Mouse (Mus musculus): Measurements from ENCODE around the gene Cldn7. TPM values are rescaled to one million over a fixed set of nuclear protein-coding genes. Genes with fewer than 3 reads are reported as not detected.

Cldn7 gene
- total and polyA plus RNA-seq, 2 experiments from 2014 or later: 0.57 TPM; not detected in 1

DNA sequence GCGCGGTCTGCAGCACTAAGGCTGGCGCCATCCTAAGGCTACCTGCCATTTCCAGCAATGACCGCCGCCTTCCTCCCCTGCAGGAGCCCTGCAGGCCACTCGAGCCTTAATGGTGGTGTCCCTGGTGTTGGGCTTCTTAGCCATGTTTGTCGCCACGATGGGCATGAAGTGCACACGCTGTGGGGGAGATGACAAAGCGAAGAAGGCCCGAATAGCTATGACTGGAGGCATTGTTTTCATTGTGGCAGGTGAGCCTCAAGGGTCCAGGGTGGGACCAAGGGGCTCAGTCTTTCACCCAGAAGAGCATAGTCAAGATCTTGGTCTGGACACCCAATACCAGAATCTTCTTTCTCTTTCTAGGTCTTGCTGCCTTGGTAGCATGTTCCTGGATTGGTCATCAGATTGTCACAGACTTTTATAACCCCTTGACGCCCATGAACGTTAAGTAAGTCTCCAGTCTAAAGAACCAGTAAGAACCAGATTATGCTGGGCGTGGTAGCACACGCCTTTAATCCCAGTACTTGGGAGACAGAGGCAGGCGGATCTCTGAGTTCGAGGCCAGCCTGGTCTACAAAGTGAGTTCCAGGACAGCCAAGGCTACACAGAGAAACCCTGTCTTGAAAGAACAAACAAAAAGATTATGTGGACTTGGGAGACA is 2.4 kb downstream of the Cldn7 start:
- DNase-seq (ENCODE audit: low spot score): no peak
- H3K36me3 ChIP-seq (ENCODE audit: insufficient read depth, low read length): peaks cover 13% of the 10 kb centered on the region
- H3K4me1 ChIP-seq (ENCODE audit: insufficient read depth, low read length): no peaks in the 10 kb centered on the region
- no peak overlapping the region for H3K27ac ChIP-seq (ENCODE audit: low read depth, low read length)
- TF ChIP-seq CTCF (IDR thresholded peaks at IDR 0.05): no peak
- H3K9ac ChIP-seq (replicated peaks; ENCODE audit: low read length, poor library complexity, severe bottlenecking): 0 out of 2 replicates have a peak overlapping the region, but pooled peaks have one; percentile 29
- H3K4me3 ChIP-seq (ENCODE audit: low read depth, low read length): peak overlapping the region; percentile 23; the same call in 1 of the 2 replicates
- peaks cover 46% of the 10 kb centered on the region for H3K27me3 ChIP-seq (ENCODE audit: insufficient read depth, low read length)
- peak overlapping the region; percentile 36 for H3K4me2 ChIP-seq (ENCODE audit: low read depth, low read length, poor library complexity, severe bottlenecking)
- no peaks in the 10 kb centered on the region for H3K9me3 ChIP-seq (ENCODE audit: low read length)
- WGBS: 42% methylated on average over 17 of the region's 17 CpGs
- no peak for ATAC-seq (ENCODE audit: low FRiP score)

DNA sequence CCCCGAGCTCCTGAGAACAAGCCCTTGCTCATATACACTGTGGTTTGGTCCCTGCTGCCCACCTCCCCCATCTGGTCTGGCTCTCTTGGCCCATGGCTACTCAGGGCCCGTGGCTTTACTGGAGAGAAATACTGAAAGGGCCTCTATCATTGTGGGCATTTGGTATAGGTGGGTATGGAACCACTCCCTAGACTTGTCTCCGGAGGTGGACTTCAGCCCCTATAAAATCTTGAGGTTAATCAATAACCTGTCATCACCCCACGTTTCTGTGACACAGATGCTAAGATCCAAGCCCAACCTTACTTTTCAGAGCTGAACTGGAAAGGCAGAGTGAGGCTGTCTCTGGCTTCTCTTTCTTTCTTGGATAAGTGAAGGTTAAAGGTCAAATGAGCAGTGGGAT is 4.2 kb downstream of the Cldn7 start:
- no peak overlapping the region for H3K4me3 ChIP-seq (ENCODE audit: low read depth, low read length)
- ATAC-seq (ENCODE audit: low FRiP score): no peak
- no peak for DNase-seq (ENCODE audit: low spot score)
- no peak overlapping the region for H3K9ac ChIP-seq (replicated peaks; ENCODE audit: low read length, poor library complexity, severe bottlenecking)
- H3K27me3 ChIP-seq (ENCODE audit: insufficient read depth, low read length): peaks cover 30% of the 10 kb centered on the region
- H3K9me3 ChIP-seq (ENCODE audit: low read length): no peaks in the 10 kb centered on the region
- H3K4me2 ChIP-seq (ENCODE audit: low read depth, low read length, poor library complexity, severe bottlenecking): no peak overlapping the region
- H3K27ac ChIP-seq (ENCODE audit: low read depth, low read length): no peak overlapping the region
- no peaks in the 10 kb centered on the region for H3K4me1 ChIP-seq (ENCODE audit: insufficient read depth, low read length)
- peaks cover 22% of the 10 kb centered on the region for H3K36me3 ChIP-seq (ENCODE audit: insufficient read depth, low read length)
- WGBS: 91% methylated on average over 4 of the region's 4 CpGs
- TF ChIP-seq CTCF (IDR thresholded peaks at IDR 0.05): no peak

DNA sequence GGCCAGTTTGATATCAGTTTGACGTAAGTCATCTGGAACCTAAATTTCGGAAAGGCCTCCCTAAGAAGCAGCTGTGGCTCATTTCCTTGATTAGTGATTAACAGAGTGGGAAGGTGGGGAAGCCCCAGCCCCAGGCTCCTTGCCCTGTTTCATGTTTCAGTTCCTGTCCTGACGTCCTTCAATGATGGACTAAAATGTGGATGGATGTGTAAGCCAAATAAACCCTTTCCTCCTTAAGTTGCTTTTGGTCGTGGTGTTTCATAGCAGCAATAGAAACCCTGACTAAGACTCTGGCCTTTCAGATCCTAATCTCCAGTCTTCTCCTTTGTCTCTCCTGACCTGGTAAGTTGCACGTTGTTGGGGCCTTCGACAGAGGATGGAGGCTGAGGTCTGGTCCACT is 5.6 kb downstream of the Cldn7 start:
- Histone ChIP-seq H3K36me3 (ENCODE audit: insufficient read depth, low read length) (peaks cover 35% of the 10 kb centered on the region), H3K4me1 (ENCODE audit: insufficient read depth, low read length) (no peaks in the 10 kb centered on the region), H3K27me3 (ENCODE audit: insufficient read depth, low read length) (peaks cover 21% of the 10 kb centered on the region), H3K9ac (replicated peaks; ENCODE audit: low read length, poor library complexity, severe bottlenecking) (no peak overlapping the region), H3K4me3 (ENCODE audit: low read depth, low read length) (no peak overlapping the region), H3K9me3 (ENCODE audit: low read length) (no peaks in the 10 kb centered on the region), H3K27ac (ENCODE audit: low read depth, low read length) (no peak overlapping the region), H3K4me2 (ENCODE audit: low read depth, low read length, poor library complexity, severe bottlenecking) (no peak overlapping the region)
- ATAC-seq (ENCODE audit: low FRiP score) (no peak), DNase-seq (ENCODE audit: low spot score) (no peak)
- TF ChIP-seq CTCF (IDR thresholded peaks at IDR 0.05): no peak
- 89% methylated on average over 6 of the region's 6 CpGs for WGBS

DNA sequence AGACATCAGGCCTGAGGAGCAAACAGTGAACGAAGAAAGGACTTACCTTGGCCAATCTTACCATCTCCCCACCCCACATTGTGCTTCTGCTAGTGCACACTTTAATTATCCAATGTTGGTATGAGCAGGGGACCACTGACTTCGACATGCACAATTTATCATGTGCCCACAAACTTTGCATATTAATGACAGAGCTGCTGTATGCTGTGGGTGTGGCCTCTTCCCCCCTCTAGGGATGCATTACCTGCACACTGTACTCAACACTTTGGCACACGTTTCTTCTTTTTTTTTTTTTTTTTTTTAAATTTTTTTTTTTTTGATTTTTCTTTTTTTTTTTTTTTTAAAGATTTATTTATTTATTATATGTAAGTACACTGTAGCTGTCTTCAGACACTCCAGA is 6.2 kb downstream of the Cldn7 start:
- DNase-seq (ENCODE audit: low spot score) (no peak), ATAC-seq (ENCODE audit: low FRiP score) (no peak)
- Histone ChIP-seq H3K9me3 (ENCODE audit: low read length) (no peaks in the 10 kb centered on the region), H3K27me3 (ENCODE audit: insufficient read depth, low read length) (peaks cover 17% of the 10 kb centered on the region), H3K4me3 (ENCODE audit: low read depth, low read length) (no peak overlapping the region), H3K4me2 (ENCODE audit: low read depth, low read length, poor library complexity, severe bottlenecking) (no peak overlapping the region), H3K9ac (replicated peaks; ENCODE audit: low read length, poor library complexity, severe bottlenecking) (no peak overlapping the region), H3K27ac (ENCODE audit: low read depth, low read length) (no peak overlapping the region), H3K36me3 (ENCODE audit: insufficient read depth, low read length) (peaks cover 36% of the 10 kb centered on the region), H3K4me1 (ENCODE audit: insufficient read depth, low read length) (no peaks in the 10 kb centered on the region)
- no peak for TF ChIP-seq CTCF (IDR thresholded peaks at IDR 0.05)
- WGBS: 88% methylated on average over 3 of the region's 3 CpGs

DNA sequence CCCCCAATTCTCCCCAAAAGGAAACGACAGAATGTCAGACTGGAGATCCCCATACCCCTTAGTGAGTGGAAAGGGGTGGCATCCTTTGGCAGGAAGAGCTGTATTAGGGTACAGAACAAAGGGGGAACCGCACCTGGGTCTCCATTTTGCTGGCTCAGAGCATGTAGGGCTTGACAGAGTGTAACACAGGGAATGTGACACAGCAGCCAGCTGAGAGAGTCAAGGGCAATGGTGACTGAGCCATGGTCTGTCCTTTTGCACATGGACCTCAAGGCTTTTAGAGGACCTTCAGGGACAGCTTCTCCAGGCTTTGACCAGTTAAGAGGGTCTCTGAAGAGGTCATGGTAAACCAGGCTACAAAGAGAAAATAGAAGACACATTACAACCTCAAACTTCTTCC is 10.3 kb downstream of the Cldn7 start:
- no peak for ATAC-seq (ENCODE audit: low FRiP score)
- Histone ChIP-seq H3K36me3 (ENCODE audit: insufficient read depth, low read length) (peaks cover 28% of the 10 kb centered on the region), H3K9ac (replicated peaks; ENCODE audit: low read length, poor library complexity, severe bottlenecking) (no peak overlapping the region), H3K4me3 (ENCODE audit: low read depth, low read length) (no peak overlapping the region), H3K4me1 (ENCODE audit: insufficient read depth, low read length) (peaks cover 4% of the 10 kb centered on the region; the same call in 1 of the 2 replicates), H3K27ac (ENCODE audit: low read depth, low read length) (no peak overlapping the region), H3K9me3 (ENCODE audit: low read length) (no peaks in the 10 kb centered on the region), H3K4me2 (ENCODE audit: low read depth, low read length, poor library complexity, severe bottlenecking) (no peak overlapping the region), H3K27me3 (ENCODE audit: insufficient read depth, low read length) (no peaks in the 10 kb centered on the region)
- DNase-seq (ENCODE audit: low spot score): no peak
- 93% methylated on average over 2 of the region's 2 CpGs for WGBS
- TF ChIP-seq CTCF (IDR thresholded peaks at IDR 0.05): no peak

GRCm38 (mm10) chr11:69976271-69976670 is 11.7 kb downstream of the Cldn7 start:
- no peaks in the 10 kb centered on the region for H3K27me3 ChIP-seq (ENCODE audit: insufficient read depth, low read length)
- H3K4me1 ChIP-seq (ENCODE audit: insufficient read depth, low read length): peaks cover 4% of the 10 kb centered on the region; the same call in 1 of the 2 replicates
- 87% methylated on average over 4 of the region's 4 CpGs for WGBS
- ATAC-seq (ENCODE audit: low FRiP score): no peak
- no peak overlapping the region for H3K9ac ChIP-seq (replicated peaks; ENCODE audit: low read length, poor library complexity, severe bottlenecking)
- no peaks in the 10 kb centered on the region for H3K9me3 ChIP-seq (ENCODE audit: low read length)
- H3K27ac ChIP-seq (ENCODE audit: low read depth, low read length): no peak overlapping the region
- no peak overlapping the region for H3K4me3 ChIP-seq (ENCODE audit: low read depth, low read length)
- DNase-seq (ENCODE audit: low spot score): no peak
- no peak for TF ChIP-seq CTCF (IDR thresholded peaks at IDR 0.05)
- H3K4me2 ChIP-seq (ENCODE audit: low read depth, low read length, poor library complexity, severe bottlenecking): no peak overlapping the region
- peaks cover 27% of the 10 kb centered on the region for H3K36me3 ChIP-seq (ENCODE audit: insufficient read depth, low read length)

Measured in midbrain, postnatal 0 days (tissue).